Mouse (Mus musculus): ENCODE data around the gene Gdf11. TPM values are rescaled to one million over a fixed set of nuclear protein-coding genes. Genes with fewer than 3 reads are reported as not detected.

The Gdf11 gene
- polyA plus RNA-seq, 1 experiment from 2014 or later = 4.5 TPM

GRCm38 (mm10) chr10:128843260-128843659 is 48.3 kb downstream of the Gdf11 start:
- no peaks in the 10 kb centered on the region for H3K4me1 ChIP-seq (replicated peaks; ENCODE audit: control insufficient read depth, insufficient read depth, low read length)
- no peak for ATAC-seq (replicated peaks; ENCODE audit: low FRiP score, low TSS enrichment, low read depth)
- peaks cover 75% of the 10 kb centered on the region for H3K36me3 ChIP-seq (ENCODE audit: control insufficient read depth, insufficient read depth, low read length)

DNA sequence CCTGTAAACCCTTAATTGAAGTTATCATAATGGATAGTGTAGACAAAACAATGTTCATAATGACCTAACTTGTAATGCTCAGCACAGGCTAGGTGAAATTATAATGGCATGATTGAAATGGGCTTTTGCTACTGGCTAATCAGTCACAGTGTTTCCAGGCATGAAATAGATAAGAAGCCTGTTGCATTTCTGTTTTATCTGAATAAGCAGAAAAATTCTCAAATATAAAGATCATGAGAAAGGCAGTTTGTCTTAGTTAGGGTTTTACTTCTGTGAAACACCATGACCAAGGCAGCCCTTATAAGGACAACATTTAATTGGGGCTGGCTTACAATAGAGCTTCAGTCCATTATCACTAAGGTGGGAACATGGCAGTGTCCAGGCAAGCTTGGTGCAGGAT is 50.9 kb downstream of the Gdf11 start:
- Histone ChIP-seq H3K4me3 (ENCODE audit: low read depth, low read length) (no peak overlapping the region), H3K9me3 (ENCODE audit: control insufficient read depth, low read length) (no peaks in the 10 kb centered on the region), H3K27ac (ENCODE audit: low read depth) (no peak overlapping the region), H3K36me3 (ENCODE audit: control insufficient read depth, insufficient read depth, low read length) (peaks cover 72% of the 10 kb centered on the region), H3K4me2 (ENCODE audit: low read length) (no peak overlapping the region), H3K9ac (ENCODE audit: low read length) (no peak overlapping the region), H3K27me3 (replicated peaks; ENCODE audit: control insufficient read depth, insufficient read depth, low read length) (no peaks in the 10 kb centered on the region), H3K4me1 (replicated peaks; ENCODE audit: control insufficient read depth, insufficient read depth, low read length) (no peaks in the 10 kb centered on the region)
- DNase-seq (ENCODE audit: low spot score) = no peak
- ATAC-seq (replicated peaks; ENCODE audit: low FRiP score, low TSS enrichment, low read depth) = no peak

More at GRCm38 (mm10) chr10:128843260-128843659, 48.3 kb downstream of the Gdf11 start:
- no peak overlapping the region for H3K9ac ChIP-seq (ENCODE audit: low read length)
- WGBS = 90% methylated on average over 5 of the region's 5 CpGs
- H3K27ac ChIP-seq (ENCODE audit: low read depth) = no peak overlapping the region
- no peaks in the 10 kb centered on the region for H3K9me3 ChIP-seq (ENCODE audit: control insufficient read depth, low read length)
- no peaks in the 10 kb centered on the region for H3K27me3 ChIP-seq (replicated peaks; ENCODE audit: control insufficient read depth, insufficient read depth, low read length)
- DNase-seq (ENCODE audit: low spot score) = no peak
- H3K4me3 ChIP-seq (ENCODE audit: low read depth, low read length) = no peak overlapping the region
- H3K4me2 ChIP-seq (ENCODE audit: low read length) = no peak overlapping the region

DNA sequence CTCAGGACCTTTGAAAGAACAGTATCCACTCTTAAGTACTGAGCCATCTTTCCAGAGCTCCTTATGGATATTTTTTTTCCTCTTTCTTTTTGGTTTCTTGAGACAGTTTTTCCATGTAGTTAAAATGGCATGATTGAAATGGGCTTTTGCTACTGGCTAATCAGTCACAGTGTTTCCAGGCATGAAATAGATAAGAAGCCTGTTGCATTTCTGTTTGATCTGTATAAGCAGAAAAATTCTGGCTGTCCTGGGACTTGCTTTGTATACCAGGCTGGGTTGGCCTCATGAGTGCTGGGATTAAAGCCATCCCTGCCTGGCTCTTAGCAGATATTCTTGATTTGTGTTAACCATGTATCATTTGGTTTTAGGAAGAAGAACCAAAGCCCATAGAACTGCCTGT is 52.1 kb downstream of the Gdf11 start:
- no peaks in the 10 kb centered on the region for H3K4me1 ChIP-seq (replicated peaks; ENCODE audit: control insufficient read depth, insufficient read depth, low read length)
- ATAC-seq (replicated peaks; ENCODE audit: low FRiP score, low TSS enrichment, low read depth) (no peak), DNase-seq (ENCODE audit: low spot score) (no peak)
- no peaks in the 10 kb centered on the region for H3K27me3 ChIP-seq (replicated peaks; ENCODE audit: control insufficient read depth, insufficient read depth, low read length)
- no peaks in the 10 kb centered on the region for H3K9me3 ChIP-seq (ENCODE audit: control insufficient read depth, low read length)
- no peak overlapping the region for H3K4me3 ChIP-seq (ENCODE audit: low read depth, low read length)
- peaks cover 77% of the 10 kb centered on the region for H3K36me3 ChIP-seq (ENCODE audit: control insufficient read depth, insufficient read depth, low read length)
- H3K27ac ChIP-seq (ENCODE audit: low read depth) = no peak overlapping the region
- H3K9ac ChIP-seq (ENCODE audit: low read length) = no peak overlapping the region
- no peak overlapping the region for H3K4me2 ChIP-seq (ENCODE audit: low read length)

DNA sequence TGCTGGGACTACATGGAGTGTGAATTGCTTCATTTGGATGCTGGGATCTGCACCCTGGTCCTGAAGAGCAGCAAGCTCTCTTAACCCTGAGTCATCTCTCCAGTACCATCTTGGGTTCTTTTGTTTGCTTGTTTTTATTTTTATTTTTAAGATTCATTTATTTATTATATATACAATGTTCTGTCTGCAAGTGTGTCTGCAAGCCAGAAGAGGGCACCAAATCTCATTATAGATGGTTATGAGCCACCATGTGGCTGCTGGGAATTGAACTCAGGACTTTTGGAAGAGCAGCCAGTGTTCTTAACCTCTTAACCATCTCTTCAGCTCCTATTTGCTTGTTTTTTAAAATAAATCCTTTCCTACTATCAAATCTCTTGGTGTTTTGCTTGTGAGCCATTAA is 54.1 kb downstream of the Gdf11 start:
- Histone ChIP-seq H3K9me3 (ENCODE audit: control insufficient read depth, low read length) (no peaks in the 10 kb centered on the region), H3K4me3 (ENCODE audit: low read depth, low read length) (no peak overlapping the region), H3K4me2 (ENCODE audit: low read length) (no peak overlapping the region), H3K4me1 (replicated peaks; ENCODE audit: control insufficient read depth, insufficient read depth, low read length) (no peaks in the 10 kb centered on the region), H3K36me3 (ENCODE audit: control insufficient read depth, insufficient read depth, low read length) (peaks cover 77% of the 10 kb centered on the region), H3K9ac (ENCODE audit: low read length) (no peak overlapping the region), H3K27me3 (replicated peaks; ENCODE audit: control insufficient read depth, insufficient read depth, low read length) (no peaks in the 10 kb centered on the region), H3K27ac (ENCODE audit: low read depth) (no peak overlapping the region)
- DNase-seq (ENCODE audit: low spot score) (no peak), ATAC-seq (replicated peaks; ENCODE audit: low FRiP score, low TSS enrichment, low read depth) (no peak)

Other genes starting within 250 kb of the Gdf11 start
- gene Ikzf4, start 245.7 kb downstream of the Gdf11 start, polyA plus RNA-seq (2014; fragmentation: Nextera tagmentation; extraction: Ambion mirVana) = 3.0 and 3.2 TPM in 2 replicates
- gene Suox, start 217.6 kb downstream of the Gdf11 start, polyA plus RNA-seq (2014; fragmentation: Nextera tagmentation; extraction: Ambion mirVana) = 9.8 and 12.7 TPM in 2 replicates
- gene Rab5b, start 195.5 kb downstream of the Gdf11 start, polyA plus RNA-seq (2014; fragmentation: Nextera tagmentation; extraction: Ambion mirVana) = 59.4 and 64.4 TPM in 2 replicates
- gene Pmel, start 187.5 kb downstream of the Gdf11 start, polyA plus RNA-seq (2014; fragmentation: Nextera tagmentation; extraction: Ambion mirVana) = 1.2 TPM in 2 replicates
- 89.0 and 93.2 TPM in 2 replicates for gene Cdk2, start 186.7 kb downstream of the Gdf11 start, polyA plus RNA-seq (2014; fragmentation: Nextera tagmentation; extraction: Ambion mirVana)
- 5.9 and 7.7 TPM in 2 replicates for gene Dgka, start 146.9 kb downstream of the Gdf11 start, polyA plus RNA-seq (2014; fragmentation: Nextera tagmentation; extraction: Ambion mirVana)
- 34.2 and 38.5 TPM in 2 replicates for gene Pym1, start 143.8 kb downstream of the Gdf11 start, polyA plus RNA-seq (2014; fragmentation: Nextera tagmentation; extraction: Ambion mirVana)
- gene Mmp19, start 100.8 kb downstream of the Gdf11 start, polyA plus RNA-seq (2014; fragmentation: Nextera tagmentation; extraction: Ambion mirVana) = 0.43 and 0.72 TPM in 2 replicates
- 35.5 and 37.7 TPM in 2 replicates for gene Dnajc14, start 87.7 kb downstream of the Gdf11 start, polyA plus RNA-seq (2014; fragmentation: Nextera tagmentation; extraction: Ambion mirVana)
- gene Tmem198b, start 87.3 kb downstream of the Gdf11 start, polyA plus RNA-seq (2014; fragmentation: Nextera tagmentation; extraction: Ambion mirVana) = 13.2 and 16.4 TPM in 2 replicates
- 189 and 203 TPM in 2 replicates for gene Sarnp, start 74.4 kb downstream of the Gdf11 start, polyA plus RNA-seq (2014; fragmentation: Nextera tagmentation; extraction: Ambion mirVana)
- gene Ormdl2, start 70.1 kb downstream of the Gdf11 start, polyA plus RNA-seq (2014; fragmentation: Nextera tagmentation; extraction: Ambion mirVana) = 86.0 and 88.0 TPM in 2 replicates
- gene Cd63, start 9.3 kb upstream of the Gdf11 start, polyA plus RNA-seq (2014; fragmentation: Nextera tagmentation; extraction: Ambion mirVana) = 558 and 572 TPM in 2 replicates
- 8.9 and 11.5 TPM in 2 replicates for gene Rdh5, start 31.2 kb upstream of the Gdf11 start, polyA plus RNA-seq (2014; fragmentation: Nextera tagmentation; extraction: Ambion mirVana)
- 218 and 228 TPM in 2 replicates for gene Bloc1s1, start 32.3 kb upstream of the Gdf11 start, polyA plus RNA-seq (2014; fragmentation: Nextera tagmentation; extraction: Ambion mirVana)
- 2.1 and 2.3 TPM in 2 replicates for gene Itga7, start 42.1 kb upstream of the Gdf11 start, polyA plus RNA-seq (2014; fragmentation: Nextera tagmentation; extraction: Ambion mirVana)
- 1.2 and 2.4 TPM in 2 replicates for gene Mettl7b, start 69.3 kb upstream of the Gdf11 start, polyA plus RNA-seq (2014; fragmentation: Nextera tagmentation; extraction: Ambion mirVana)
- not detected in 2 replicates for gene Olfr9, start 97.7 kb upstream of the Gdf11 start, polyA plus RNA-seq (2014; fragmentation: Nextera tagmentation; extraction: Ambion mirVana)
- not detected in 2 replicates for gene Olfr763, start 119.1 kb upstream of the Gdf11 start, polyA plus RNA-seq (2014; fragmentation: Nextera tagmentation; extraction: Ambion mirVana)
- gene Olfr764-ps1, start 148.2 kb upstream of the Gdf11 start, polyA plus RNA-seq (2014; fragmentation: Nextera tagmentation; extraction: Ambion mirVana) = not detected in 2 replicates
- gene Olfr765, start 158.3 kb upstream of the Gdf11 start, polyA plus RNA-seq (2014; fragmentation: Nextera tagmentation; extraction: Ambion mirVana) = not detected in 2 replicates
- not detected in 2 replicates for gene Olfr766-ps1, start 177.3 kb upstream of the Gdf11 start, polyA plus RNA-seq (2014; fragmentation: Nextera tagmentation; extraction: Ambion mirVana)
- not detected in 2 replicates for gene Olfr767, start 191.2 kb upstream of the Gdf11 start, polyA plus RNA-seq (2014; fragmentation: Nextera tagmentation; extraction: Ambion mirVana)
- gene Olfr768, start 207.7 kb upstream of the Gdf11 start, polyA plus RNA-seq (2014; fragmentation: Nextera tagmentation; extraction: Ambion mirVana) = not detected in 2 replicates
- gene Olfr769, start 226.1 kb upstream of the Gdf11 start, polyA plus RNA-seq (2014; fragmentation: Nextera tagmentation; extraction: Ambion mirVana) = not detected in 2 replicates
- not detected in 2 replicates for gene Olfr770, start 247.3 kb upstream of the Gdf11 start, polyA plus RNA-seq (2014; fragmentation: Nextera tagmentation; extraction: Ambion mirVana)